Mouse (Mus musculus) erythroblast, embryonic 14.5 days (primary cell): Measurements from ENCODE around the gene Itpripl2.

ENCODE experiments used
- GATA1 ChIP-seq: IDR thresholded peaks from 2 replicates; pipeline ENCODE4 v1.6.1; 2012; ENCODE audit warnings: low read length, inconsistent platforms, mixed read lengths
- TAL1 ChIP-seq: IDR thresholded peaks from 3 replicates; pipeline ENCODE4 v1.6.1; 2012; ENCODE audit warnings: low read length, inconsistent platforms, mixed read lengths

GRCm38 (mm10) chr7:118472886-118473285 is 18.9 kb downstream of the Itpripl2 start:
- TF ChIP-seq TAL1: no peak
- TF ChIP-seq GATA1: no peak
